Mouse (Mus musculus) heart, postnatal 0 days (tissue): ENCODE results near the gene Cep97.

ENCODE experiments used
- CTCF ChIP-seq: IDR thresholded peaks from 2 replicates; pipeline ENCODE4 v1.5.1; 2016; ENCODE audit warnings: antibody characterized with exemption, control low read depth, low read depth
- EP300 ChIP-seq: IDR thresholded peaks from 2 replicates; pipeline ENCODE4 v1.6.1; 2016; ENCODE audit warnings: antibody characterized with exemption, low read depth

GRCm38 (mm10) chr16:55889451-55889850, 45.2 kb downstream of the Cep97 start:
- no peak for TF ChIP-seq EP300
- no peak for TF ChIP-seq CTCF
